Mouse (Mus musculus) Muller cell, postnatal 12 days (primary cell): Measurements from ENCODE around the gene Axin1.
"Not testable (repeated sequence)": the region's sequence is repeated elsewhere in the genome, so short reads cannot be mapped to it uniquely, and the experiment has no call there.

ENCODE experiments used
- DNase-seq: peaks from one replicate; pipeline ENCODE4 v3.0.0-alpha.2; 2015; ENCODE audit errors: inconsistent ontology term

Axin1 gene

DNA sequence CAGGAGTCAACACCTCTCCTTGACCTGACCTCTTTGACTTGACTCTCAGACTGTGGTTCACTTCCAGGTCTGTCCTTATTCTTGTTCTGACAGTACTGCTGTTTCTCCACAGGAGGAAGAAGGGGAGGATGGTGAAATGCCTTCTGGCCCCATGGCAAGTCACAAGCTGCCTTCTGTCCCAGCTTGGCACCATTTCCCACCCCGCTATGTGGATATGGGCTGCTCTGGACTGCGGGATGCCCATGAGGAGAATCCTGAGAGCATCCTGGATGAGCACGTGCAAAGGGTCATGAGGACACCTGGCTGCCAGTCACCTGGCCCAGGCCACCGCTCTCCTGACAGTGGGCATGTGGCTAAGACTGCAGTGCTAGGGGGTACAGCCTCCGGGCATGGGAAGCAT lies 49.1 kb downstream of the Axin1 start:
- DNase-seq = no peak

DNA sequence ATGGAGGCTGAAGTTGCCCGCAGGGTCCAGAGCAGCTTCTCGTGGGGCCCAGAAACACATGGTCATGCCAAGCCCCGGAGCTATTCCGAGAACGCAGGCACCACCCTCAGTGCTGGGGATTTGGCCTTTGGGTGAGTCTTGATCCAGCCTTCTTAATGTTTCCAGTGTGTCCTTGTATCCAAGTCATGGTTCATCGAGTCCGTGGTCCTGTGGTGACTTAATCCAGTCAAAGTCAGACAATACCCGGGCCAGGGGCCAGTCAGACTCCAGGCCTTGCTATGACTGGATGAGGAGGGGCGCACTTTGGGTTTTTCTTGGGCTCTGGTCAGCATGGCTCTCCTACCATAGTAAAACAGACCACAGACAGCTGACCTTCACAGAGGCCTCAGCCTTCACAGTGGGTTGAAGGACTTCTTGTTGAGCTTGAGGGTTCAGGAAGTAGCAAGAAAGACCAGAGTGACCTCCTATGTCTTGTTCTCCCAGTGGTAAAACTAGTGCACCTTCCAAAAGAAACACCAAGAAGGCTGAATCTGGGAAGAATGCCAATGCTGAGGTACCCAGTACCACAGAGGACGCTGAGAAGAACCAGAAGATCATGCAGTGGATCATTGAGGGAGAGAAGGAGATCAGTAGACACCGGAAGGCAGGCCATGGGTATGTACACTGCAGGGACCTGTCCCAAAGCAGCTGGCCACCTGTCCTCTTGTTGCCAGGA lies 49.8 kb downstream of the Axin1 start:
- no peak for DNase-seq

DNA sequence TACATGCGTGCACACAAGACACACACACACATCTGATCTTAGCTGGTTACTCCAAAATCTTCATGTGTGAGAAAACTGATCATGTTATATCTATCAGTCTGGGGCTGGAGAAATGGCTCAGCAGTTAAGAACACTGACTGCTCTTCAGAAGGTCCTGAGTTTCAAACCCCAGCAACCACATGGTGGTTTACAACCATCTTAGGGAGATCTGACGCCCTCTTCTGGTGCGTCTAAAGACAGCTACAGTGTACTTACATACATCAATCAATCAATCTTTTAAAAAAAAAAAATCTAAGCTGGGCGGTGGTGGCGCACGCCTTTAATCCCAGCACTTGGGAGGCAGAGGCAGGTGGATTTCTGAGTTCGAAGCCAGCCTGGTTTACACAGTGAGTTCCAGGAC lies 53.0 kb downstream of the Axin1 start:
- not testable (repeated sequence) for DNase-seq

DNA sequence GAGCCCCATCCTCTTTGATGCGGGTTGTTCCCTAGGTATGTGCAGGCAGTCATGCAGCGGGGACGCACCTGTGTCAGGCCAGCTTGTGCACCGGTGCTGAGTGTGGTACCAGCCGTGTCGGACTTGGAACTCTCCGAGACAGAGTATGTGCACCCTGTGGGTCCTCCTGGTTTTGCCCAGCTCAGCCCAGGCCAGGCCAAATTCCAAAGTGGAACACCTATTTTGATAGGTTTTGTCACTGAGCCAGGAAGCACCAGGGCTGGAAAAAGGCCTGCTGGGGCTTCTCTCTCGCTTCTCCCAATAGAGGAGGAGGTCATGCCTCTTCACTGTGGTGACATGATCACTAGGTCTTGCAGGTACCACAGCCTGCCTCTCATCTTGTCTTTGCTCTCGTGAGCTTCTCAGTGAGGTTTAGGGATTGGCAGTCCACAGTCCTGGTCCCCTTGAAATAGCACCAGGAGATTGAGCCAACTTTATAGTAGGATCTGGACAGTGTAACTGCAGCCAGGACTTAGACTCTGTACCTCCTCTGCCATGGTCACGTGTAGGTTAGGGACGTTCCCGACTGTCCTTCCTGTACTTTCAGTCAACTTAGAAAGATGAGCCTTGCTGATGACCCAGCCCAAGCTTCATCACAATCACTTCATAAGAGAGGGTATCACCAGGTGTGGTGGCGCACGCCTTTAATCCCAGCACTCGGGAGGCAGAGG lies 54.1 kb downstream of the Axin1 start:
- no peak for DNase-seq

DNA sequence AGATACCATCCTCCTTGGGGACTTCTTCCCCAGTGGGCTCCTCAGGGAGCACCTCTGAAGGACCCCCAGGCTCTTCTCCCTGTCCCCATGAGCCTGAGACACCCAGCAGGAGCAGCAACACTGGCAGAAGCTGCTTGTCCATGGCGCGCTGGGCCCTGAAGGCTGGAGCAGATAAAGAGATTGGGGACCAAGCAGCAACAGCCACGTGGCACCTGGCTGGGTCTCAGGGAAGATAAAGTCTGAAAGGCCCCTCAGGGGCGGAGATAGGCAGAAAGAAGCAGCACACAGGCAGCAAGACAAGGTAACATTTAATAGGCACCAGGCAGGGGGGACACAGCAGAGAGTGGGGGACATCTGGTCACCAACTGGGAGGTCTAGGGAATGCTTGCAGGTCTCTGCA lies 60.4 kb downstream of the Axin1 start, which contains the start of gene Pdia2:
Gene Pdia2 (minus strand): TSS at position 196 of the 400 bp plus-strand sequence.
- no peak for DNase-seq

DNA sequence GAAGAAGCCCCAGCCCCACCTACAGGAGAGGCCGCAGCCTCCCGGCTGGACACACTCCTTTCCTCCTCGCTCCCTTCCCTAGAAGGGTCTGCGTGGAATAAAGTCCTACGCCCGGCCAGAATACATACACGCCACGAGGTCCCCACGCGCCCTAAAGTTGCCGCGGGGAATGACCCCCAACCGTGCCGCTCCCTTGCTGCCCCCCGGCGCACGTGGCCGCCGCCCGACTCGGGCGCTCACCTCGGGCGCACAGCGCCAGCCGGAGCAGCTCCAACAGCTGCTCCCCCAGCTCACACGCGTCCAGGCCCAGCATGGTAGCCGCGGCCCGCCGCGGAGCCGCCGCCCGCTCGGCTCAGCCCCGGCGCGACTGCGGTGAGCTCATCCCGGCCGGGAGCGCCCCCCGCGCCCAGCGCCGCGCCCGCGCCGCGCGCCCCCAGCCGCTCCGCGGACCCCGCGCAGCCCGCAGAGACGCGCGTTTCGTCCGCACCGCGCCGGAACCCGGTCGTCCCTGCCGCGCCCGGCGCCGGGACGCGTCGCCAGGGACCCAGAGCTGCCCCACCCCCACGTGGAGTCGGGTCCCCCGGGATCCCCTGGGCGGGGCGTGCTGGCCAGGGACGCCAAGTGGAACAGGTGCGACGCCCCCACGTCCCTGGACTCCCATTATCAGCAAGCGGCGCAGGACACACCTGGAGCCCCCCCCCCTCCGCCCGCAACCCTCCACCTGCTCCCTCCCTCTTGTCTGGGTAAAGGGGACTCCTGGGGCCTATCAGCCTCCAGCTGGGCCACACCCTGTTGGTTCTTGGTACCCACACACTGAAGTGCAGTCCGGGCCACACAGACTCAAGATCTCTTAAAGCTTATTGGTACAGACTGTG lies 62.6 kb downstream of the Axin1 start:
- peak; percentile 39 for DNase-seq

DNA sequence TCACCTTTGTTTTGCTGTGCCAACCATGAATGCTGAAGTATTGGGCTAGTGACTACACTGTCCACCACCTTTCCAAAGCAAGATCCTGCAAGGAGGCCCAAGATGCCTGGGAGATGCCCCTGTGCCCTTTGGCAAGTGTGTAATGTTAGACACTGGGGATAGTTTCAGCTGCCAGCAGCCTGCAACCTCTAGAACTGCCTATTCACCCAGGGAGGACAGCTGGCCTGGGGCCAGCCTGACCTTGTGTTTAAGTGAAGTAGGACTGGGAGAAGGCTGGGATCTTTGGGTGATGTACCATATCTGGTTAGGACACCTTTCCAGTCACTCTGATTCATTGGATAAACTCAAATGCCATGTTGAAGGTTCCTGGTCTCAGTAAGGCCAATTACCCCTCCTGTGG lies 63.5 kb downstream of the Axin1 start:
- peak; percentile 7 for DNase-seq

DNA sequence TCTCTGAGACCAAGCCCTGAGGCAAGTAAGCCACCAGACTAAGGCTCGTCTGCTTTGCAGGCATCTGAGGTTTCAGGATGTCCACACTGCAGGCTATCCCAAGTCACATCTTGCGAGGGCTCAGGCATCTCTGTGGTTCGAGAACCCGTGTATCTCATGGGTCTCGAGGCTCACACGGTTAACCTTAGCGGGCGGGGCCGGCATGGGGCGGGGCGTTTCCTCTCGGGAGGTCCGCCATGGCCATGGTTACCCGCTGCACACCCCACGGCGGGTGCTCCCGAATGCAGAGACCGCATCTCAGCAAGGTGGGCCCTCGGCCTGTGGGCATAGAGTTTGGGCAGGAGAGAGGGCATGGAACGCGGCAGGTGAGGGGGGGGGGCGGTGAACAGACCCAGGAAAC lies 64.2 kb downstream of the Axin1 start, which contains the start of gene Rgs11:
Gene Rgs11 (plus strand): TSS at position 215 of the 400 bp plus-strand sequence.
- peak; percentile 27 for DNase-seq

DNA sequence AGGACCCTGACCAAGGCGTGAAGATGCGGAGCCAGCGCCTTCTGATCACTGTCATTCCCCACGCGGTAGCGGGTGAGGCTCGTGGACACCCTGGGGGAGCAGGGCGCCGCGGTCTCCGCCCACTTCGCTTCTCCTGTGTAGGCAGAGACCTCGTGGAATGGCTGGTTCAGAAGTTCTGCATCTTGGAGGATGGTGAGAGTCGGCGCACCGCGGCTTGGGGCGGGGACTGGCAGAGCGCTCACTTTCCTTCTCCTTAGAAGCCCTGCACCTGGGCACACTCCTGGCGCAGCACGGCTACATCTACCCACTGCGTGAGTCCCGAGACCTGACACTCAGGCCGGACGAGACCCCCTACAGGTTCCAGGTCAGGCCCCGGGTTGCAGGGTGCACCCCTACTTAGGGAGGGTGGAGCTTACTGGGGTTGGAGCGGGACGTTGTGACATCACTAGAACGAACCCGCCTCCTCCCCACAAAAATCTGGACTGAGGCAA lies 64.9 kb downstream of the Axin1 start:
- DNase-seq = peak; percentile 63

DNA sequence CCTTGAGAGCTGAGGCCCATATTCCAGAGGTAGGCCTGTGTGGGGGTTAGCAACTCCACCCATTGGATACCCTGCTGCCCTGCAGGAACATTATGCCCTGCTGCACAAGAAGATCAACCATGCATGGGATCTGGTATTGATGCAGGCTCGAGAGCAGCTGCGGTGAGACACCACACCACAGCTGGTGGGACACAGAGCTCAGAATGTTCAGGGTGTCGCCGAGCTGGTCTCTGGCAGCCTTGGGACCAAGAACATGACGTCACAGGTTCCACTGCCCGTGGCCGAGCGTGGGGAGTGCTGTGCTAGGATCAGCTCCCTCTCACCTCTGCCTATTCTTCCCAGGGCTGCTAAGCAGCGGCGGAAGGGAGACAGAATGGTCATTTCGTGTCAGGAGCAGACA lies 66.3 kb downstream of the Axin1 start:
- no peak for DNase-seq

DNA sequence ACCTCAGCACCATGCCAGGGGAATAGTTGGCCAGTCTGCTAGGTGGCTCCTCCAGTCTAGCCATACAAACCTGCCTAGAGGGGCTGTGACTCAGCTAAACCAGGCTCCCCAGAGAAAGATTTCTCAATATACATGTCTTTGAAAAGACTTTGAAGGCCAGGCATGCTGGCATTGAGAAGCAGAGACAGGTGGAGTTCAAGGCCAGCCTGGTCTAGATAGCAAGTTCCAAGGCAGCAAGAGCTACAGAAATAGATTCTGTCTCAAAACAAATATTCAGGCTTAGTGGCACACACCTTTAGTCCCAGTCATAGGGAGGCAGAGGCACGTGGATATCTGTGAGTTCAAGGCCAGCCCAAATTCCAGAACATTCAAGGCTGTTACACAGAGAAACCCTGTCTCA lies 67.9 kb downstream of the Axin1 start:
- DNase-seq = no peak

DNA sequence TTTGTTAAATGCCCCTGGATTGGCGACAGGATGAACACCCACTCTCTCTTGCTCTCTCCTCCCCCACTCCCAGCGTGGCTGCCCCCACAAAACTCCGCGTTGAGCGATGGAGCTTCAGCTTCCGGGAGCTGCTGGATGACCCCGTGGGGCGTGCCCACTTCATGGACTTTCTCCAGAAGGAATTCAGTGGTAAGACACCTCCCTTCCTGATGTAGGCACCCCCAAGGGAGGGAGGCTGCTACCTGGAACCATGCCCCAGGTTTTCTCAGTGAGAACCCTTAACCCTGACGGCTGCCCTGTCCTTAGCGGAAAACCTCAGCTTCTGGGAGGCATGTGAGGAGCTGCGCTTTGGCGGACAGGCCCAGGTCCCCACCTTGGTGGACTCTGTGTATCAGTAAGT lies 69.2 kb downstream of the Axin1 start, which contains the start of gene Arhgdig:
Gene Arhgdig (minus strand): TSS at position 101 of the 400 bp plus-strand sequence.
- no peak for DNase-seq

DNA sequence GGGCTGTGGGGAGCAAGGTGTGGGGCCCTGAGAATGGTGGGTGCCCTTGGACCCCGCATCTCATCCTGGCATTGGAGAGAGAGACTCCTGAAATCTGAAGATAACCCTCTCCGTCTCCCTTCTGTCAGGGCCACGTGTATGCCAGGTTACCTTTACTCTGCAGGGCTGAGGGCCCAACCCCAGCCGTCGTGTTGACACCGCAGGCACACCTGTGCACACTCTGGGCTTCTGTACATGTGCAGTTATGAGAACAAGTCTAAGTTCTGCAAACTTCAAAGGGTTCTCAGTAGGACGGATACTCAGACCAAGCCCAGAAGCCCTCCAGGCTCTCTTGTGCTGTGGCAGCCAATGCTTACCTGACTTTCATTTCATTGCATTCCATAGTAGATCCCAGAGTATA lies 73.8 kb downstream of the Axin1 start:
- no peak for DNase-seq

DNA sequence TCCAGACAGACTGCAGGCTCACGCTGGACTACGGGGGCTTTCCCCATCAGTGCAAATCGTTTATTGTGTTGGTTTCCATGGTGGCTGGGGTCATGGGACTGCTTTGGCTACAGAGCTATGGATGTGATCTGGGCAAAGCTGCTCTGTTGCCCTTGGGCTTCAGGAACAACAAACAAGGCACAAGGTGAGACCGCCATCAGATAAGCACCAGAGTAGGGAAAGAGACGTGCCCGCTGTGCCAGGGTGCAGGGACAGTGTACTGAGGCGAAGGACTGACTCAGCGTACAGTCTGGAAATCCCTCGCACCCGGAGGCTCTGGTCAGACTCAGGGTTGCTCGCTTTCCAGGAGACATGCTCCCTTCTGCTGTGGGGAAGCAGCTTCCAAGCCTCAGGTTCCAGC lies 74.2 kb downstream of the Axin1 start:
- no peak for DNase-seq

DNA sequence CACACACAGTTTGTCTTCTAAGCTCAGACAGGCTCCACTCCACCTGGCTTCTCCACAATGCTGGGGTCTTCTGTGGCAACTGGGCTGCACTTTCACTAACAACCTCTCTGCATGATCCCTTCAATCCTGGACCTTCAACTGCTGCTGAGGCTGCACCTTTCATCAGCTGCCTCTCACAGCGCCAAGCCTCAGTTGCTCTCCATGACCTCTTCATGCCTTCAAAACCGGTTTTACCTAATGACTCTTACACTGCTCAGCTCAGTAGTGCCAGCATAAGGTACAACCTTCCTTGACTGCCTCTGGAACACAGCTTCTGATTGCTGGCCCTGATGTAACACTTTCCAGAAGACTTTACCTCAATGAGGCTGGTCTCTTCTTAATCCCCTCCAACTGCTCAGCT lies 83.0 kb downstream of the Axin1 start:
- DNase-seq = no peak

DNA sequence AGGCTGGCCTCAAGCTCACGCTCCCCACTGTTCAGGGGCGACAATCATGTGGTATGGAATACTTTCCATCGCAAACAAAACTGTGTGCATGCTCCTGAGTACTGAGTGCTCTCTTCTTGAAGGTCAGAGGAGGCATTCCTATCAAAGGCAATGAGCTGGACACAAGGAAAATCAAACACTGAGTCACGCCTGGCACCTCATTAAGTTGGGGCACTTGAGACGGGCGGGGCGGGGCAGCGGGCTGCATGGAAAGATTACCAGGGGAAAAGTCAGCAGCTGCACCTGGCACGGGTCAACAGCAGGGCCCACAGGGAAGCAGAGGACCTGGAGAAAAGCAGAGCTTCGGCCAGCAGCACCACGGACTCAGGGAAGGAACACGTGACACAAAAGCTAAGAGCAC lies 86.7 kb downstream of the Axin1 start:
- no peak for DNase-seq

DNA sequence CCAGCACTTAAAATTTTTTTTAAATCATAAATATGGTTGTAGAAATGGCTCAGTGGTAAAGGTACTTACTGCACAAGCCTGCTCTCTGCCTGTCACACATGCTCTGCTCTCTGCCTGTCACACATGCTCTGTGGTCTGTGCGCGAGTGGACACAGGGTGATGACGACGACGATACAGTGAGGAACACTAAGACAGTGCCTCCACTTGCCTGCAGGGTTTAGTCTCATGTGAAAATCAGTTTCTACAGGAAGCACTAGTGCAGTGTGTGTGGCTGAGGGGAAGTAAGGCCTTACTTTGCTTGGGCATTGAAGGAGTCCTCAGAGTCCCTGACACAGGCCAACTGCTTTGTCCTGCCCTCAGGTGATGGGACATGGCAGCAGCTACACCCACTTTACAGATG lies 91.3 kb downstream of the Axin1 start:
- no peak for DNase-seq

DNA sequence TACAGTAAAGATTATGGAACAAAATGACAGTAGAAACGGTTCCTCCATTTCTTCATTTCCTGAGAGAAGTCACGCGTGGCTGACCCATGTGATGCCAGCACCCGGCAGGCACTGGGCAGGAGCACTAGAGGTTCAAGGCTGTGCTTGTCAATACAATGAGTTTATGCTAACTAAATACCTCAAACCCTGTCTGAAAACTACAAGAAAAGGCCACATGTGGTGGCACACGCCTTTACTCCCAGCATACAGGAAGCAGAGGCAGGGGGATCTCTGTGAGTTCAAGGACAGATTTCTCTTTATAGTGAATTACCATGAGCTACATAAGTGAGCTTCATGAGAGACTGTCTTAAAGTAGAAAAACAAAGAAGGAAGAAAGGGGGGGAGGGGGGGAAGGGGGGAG lies 92.7 kb downstream of the Axin1 start:
- DNase-seq = no peak

DNA sequence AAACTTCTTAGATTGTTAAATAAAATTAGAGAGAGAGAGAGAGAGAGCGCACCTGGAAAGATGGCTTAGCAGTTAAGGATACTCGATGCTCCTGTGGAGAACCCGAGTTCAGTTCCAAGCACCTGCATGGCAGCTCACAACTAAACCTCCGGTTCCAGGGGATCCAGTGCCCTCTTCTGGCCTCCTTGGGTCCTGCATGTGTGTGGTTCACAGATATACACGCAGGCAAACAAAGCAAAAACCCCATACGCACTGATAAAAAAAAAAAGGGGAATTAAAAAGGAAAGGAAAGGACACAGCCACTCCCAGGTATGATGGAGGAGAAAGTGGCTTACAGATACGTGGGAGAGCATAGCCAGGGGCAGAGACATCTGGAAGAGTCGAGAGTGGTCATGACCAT lies 94.4 kb downstream of the Axin1 start:
- no peak for DNase-seq

DNA sequence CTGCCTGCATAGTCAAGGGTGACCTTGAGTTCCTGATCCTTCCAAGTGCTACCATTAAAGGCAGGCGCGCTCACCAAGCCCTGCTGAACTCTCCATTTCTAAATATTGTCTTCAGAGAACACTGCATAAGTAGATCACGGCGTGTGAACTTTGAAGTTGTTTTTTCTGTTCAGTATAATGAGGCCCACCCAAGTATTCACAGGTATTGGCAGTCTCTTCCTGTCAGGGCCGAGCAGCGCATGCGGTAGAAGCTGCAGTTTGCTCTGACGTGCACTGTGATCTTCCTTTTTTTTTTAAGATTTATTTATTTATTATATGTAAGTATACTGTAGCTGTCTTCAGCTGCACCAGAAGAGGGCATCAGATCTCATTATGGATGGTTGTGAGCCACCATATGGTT lies 95.9 kb downstream of the Axin1 start:
- DNase-seq = no peak

DNA sequence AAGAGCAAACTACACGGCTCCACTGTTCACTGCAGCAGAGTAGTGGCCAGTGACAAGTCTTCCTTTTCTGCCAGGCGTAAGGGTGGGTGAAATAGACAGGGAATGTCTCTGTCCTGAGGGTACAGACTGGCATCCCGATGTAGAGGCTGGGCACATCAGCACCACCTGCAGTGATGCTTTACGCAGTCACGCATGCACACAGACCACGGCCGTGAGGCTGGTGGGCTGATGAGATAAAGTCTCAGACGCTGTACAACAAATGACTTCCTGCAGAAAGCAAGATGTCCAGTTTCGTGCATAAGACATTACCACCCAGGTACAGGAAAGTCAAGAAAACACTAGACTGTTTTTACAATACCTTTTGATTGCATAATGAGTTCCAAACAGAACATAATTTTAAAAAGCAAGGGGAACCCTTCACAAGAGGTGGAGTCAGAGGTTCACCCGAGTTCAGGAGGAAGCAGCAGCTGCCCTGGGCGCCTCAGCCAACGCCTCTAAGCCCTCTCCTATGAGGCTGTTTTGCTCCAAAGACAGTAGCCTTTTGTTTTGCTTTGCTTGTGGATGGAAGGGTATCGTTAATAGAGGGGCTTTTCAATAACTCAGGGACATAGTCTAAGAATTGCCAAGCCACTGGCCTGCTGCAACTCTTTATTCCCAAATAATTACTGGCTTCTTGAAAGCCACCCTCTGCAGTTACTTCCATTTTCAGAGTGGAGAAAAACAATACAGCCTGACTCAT lies 96.8 kb downstream of the Axin1 start:
- peak; percentile 78 for DNase-seq
